Mouse (Mus musculus) liver, embryonic 13.5 days (tissue): ENCODE measurements around the gene Pdgfb. TPM values are rescaled to one million over a fixed set of nuclear protein-coding genes. Genes with fewer than 3 reads are reported as not detected.

Experiments used
- ATAC-seq: fragments of 200-750 bp; cut with Nextera tagmentation; 2 replicates; pipeline ENCODE4 v1.8.0; 2017; ENCODE audit warnings: low read depth, mild to moderate bottlenecking, moderate number of reproducible peaks, moderate library complexity
- DNase-seq: peaks from one replicate; pipeline ENCODE4 v3.0.0; 2022
- H3K27ac ChIP-seq: fragments of 300-500 bp; sonication (generic); 2 replicates; pipeline ENCODE4 v1.5.1; 2015; ENCODE audit warnings: moderate library complexity, mild to moderate bottlenecking, inconsistent platforms
- H3K27me3 ChIP-seq: fragments of 300-500 bp; sonication (generic); 2 replicates; pipeline ENCODE4 v1.6.1; 2015; ENCODE audit warnings: mild to moderate bottlenecking, inconsistent platforms
- H3K36me3 ChIP-seq: fragments of 300-500 bp; sonication (generic); 2 replicates; pipeline ENCODE4 v1.6.1; 2015; ENCODE audit warnings: mild to moderate bottlenecking, inconsistent platforms
- H3K4me1 ChIP-seq: fragments of 300-500 bp; sonication (generic); replicated peaks from 2 replicates; pipeline ENCODE4 v1.6.1; 2015; ENCODE audit warnings: inconsistent platforms
- H3K4me2 ChIP-seq: fragments of 300-500 bp; sonication (generic); 2 replicates; pipeline ENCODE4 v1.6.1; 2015; ENCODE audit warnings: inconsistent platforms, mild to moderate bottlenecking, moderate library complexity
- H3K4me3 ChIP-seq: fragments of 300-500 bp; sonication (generic); replicated peaks from 2 replicates; pipeline ENCODE4 v1.5.1; 2015; ENCODE audit warnings: mild to moderate bottlenecking, inconsistent platforms
- H3K9ac ChIP-seq: fragments of 300-500 bp; sonication (generic); 2 replicates; pipeline ENCODE4 v1.6.1; 2015; ENCODE audit warnings: mild to moderate bottlenecking, inconsistent platforms
- H3K9me3 ChIP-seq: fragments of 300-500 bp; sonication (generic); replicated peaks from 2 replicates; pipeline ENCODE4 v1.6.1; 2016; ENCODE audit warnings: inconsistent platforms
- WGBS: fragments of 180-500 bp; shearing (Covaris S2); methylation state at CpG from one replicate; pipeline ENCODE4 v1.1.7; 2015; ENCODE audit not compliant: insufficient replicate concordance; 5-methylcytosine and 5-hydroxymethylcytosine counted together
- microRNA-seq: library from miRNA; unstranded; fragments of <30 nt; microRNA quantifications from one replicate; pipeline ENCODE4, GENCODE M21; 2016
- polyA plus RNA-seq: library from polyadenylated mRNA; unstranded; fragments of >200 nt; fragmentation: Nextera tagmentation; extraction: Ambion mirVana; gene quantifications from 2 replicates; pipeline ENCODE4 v1.2.1, GENCODE M21; 2015

The Pdgfb gene
- polyA plus RNA-seq, 1 experiment from 2014 or later = 0.76 TPM

GRCm38 (mm10) chr15:79952504-79953231, 62.1 kb downstream of the Pdgfb start:
- Histone ChIP-seq H3K4me1 (peaks cover 18% of the 10 kb centered on the region), H3K9ac (no peak overlapping the region), H3K27me3 (peaks cover 23% of the 10 kb centered on the region; the same call in 1 of the 2 replicates), H3K4me3 (no peak overlapping the region), H3K4me2 (no peak overlapping the region), H3K36me3 (no peaks in the 10 kb centered on the region), H3K9me3 (no peaks in the 10 kb centered on the region), H3K27ac (no peak overlapping the region; the same call in 1 of the 2 replicates)
- ATAC-seq = no peak
- 51% methylated on average over 11 of the region's 11 CpGs for WGBS
- DNase-seq = no peak

DNA sequence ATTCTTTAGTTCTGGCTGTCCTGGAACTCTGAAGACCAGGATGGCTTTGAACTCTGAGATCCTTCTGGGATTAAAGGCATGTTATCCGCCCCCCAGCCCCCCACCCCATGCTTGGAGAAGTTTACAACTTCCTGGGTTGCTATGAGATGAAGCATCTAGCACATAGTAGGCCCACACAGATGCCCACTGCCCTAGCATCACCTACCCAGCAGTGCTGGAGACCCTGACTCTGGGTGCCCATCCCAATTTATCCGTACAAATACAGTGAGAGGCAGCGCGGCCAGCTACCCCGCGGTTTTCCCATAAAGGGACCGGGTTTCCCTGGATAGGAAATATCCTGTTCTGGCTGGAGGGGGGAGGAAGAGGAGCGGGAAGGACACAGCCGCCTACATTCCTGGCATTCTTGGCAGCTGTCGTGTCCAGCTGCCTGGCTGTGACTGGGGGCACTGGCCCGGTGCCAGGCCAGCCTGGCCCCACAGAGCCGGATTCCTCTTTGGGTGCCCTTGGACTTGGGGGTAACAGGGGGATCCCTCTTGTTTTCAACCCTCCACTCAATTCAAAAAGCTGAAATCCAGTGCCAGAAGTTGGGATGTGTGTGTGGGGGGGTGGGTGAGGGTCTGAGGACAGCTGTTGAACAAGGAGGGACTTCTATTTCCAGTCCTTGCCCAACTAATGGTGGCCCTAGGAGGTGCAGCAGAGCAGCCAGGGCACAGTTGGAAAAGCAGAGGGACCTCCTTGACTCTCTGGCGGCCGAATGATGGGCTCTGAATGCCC, 62.9 kb downstream of the Pdgfb start:
- no peak overlapping the region for H3K4me2 ChIP-seq

GRCm38 (mm10) chr15:79951226-79951625, 63.6 kb downstream of the Pdgfb start:
- Histone ChIP-seq H3K27me3 (peaks cover 23% of the 10 kb centered on the region; the same call in 1 of the 2 replicates), H3K4me2 (no peak overlapping the region), H3K36me3 (no peaks in the 10 kb centered on the region), H3K27ac (peak overlapping the region; percentile 55), H3K9ac (no peak overlapping the region), H3K9me3 (no peaks in the 10 kb centered on the region), H3K4me3 (no peak overlapping the region), H3K4me1 (peaks cover 20% of the 10 kb centered on the region)
- WGBS = 61% methylated on average over 6 of the region's 6 CpGs
- ATAC-seq = no peak
- no peak for DNase-seq

More for the DNA sequence above, 62.9 kb downstream of the Pdgfb start:
- H3K9ac ChIP-seq = no peak overlapping the region
- no peak for ATAC-seq
- WGBS = 68% methylated on average over 14 of the region's 14 CpGs
- H3K4me1 ChIP-seq = peaks cover 18% of the 10 kb centered on the region
- H3K27me3 ChIP-seq = peaks cover 23% of the 10 kb centered on the region; the same call in 1 of the 2 replicates
- peak overlapping the region; percentile 55 for H3K27ac ChIP-seq
- H3K36me3 ChIP-seq = no peaks in the 10 kb centered on the region
- H3K4me3 ChIP-seq = no peak overlapping the region
- H3K9me3 ChIP-seq = no peaks in the 10 kb centered on the region
- no peak for DNase-seq

DNA sequence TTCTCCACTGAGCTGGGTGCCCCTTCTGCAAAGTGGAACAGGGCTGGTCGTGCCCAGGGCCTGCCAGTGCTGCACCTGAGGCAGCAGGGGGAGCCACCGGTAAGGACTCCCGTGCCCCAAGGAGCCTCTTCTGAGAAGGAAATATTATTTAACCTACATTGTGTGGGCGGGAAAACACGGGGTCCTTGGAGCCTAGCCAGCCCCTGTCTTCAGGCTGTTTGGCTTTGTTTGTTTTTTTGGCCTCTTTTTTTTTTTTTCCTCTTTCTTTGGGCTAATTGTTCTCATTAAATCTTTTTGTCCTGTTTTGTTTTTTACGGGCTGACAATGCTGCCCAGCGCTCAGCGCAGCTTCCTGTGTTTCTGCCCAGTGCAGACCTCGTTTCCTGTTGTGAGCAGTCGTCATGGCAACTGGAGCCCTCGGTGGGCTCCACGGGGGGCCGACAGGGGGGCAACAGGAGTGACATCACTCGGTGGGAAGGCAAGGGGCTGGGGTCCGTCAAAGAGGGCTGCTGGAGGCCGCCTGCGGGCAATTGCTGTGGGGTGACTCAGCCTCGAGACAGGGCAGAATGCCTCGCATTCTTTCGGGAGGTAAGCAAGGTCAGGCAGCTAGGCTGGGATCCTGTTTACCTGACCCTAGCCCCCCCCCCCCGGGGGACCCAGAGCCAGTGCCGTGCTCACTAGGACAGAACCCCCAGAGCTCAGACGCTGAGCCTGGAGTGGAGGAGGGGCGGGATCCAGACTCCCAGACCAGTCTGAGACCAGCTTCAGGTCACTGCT, 64.3 kb downstream of the Pdgfb start:
- Histone ChIP-seq H3K36me3 (no peaks in the 10 kb centered on the region), H3K9ac (peak overlapping the region; percentile 53), H3K27me3 (peaks cover 23% of the 10 kb centered on the region; the same call in 1 of the 2 replicates), H3K27ac (no peak overlapping the region), H3K4me3 (peak overlapping the region; percentile 21), H3K9me3 (no peaks in the 10 kb centered on the region), H3K4me2 (peak overlapping the region; percentile 57), H3K4me1 (peaks cover 21% of the 10 kb centered on the region)
- WGBS = 3% methylated on average over 24 of the region's 24 CpGs
- ATAC-seq (no peak), DNase-seq (no peak)

DNA sequence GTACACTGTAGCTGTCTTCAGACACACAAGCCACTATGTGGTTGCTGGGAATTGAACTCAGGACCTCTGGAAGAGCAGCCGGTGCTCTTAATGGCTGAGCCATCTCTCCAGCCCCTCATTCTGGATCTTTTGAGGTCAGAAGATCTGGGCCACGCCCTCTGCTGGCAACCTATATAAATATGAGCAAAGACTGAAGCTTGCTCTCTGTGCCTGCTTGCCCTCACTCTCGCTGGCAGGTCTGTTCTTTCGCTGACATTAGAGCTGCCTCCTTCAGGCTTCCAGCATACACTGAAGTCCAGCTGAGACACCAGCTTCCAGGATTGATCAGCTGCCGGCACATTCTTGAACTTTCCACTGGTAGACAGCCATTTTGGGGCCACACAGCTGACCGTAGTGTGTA, 67.1 kb downstream of the Pdgfb start:
- DNase-seq (no peak), ATAC-seq (no peak)
- 63% methylated on average over 6 of the region's 6 CpGs for WGBS
- no peak overlapping the region for H3K27ac ChIP-seq
- no peak overlapping the region for H3K4me3 ChIP-seq
- peaks cover 21% of the 10 kb centered on the region for H3K4me1 ChIP-seq
- H3K9ac ChIP-seq = no peak overlapping the region
- H3K27me3 ChIP-seq = peaks cover 25% of the 10 kb centered on the region
- H3K4me2 ChIP-seq = no peak overlapping the region
- H3K36me3 ChIP-seq = no peaks in the 10 kb centered on the region
- no peaks in the 10 kb centered on the region for H3K9me3 ChIP-seq

- H3K4me1 ChIP-seq = peaks cover 19% of the 10 kb centered on the region
- no peak overlapping the region for H3K4me3 ChIP-seq
- peaks cover 18% of the 10 kb centered on the region for H3K27me3 ChIP-seq
- WGBS = 52% methylated on average over 9 of the region's 9 CpGs
- H3K9ac ChIP-seq = no peak overlapping the region
- H3K27ac ChIP-seq = no peak overlapping the region
- H3K9me3 ChIP-seq = no peaks in the 10 kb centered on the region
- DNase-seq (no peak), ATAC-seq (no peak)
- H3K4me2 ChIP-seq = no peak overlapping the region
- H3K36me3 ChIP-seq = no peaks in the 10 kb centered on the region
These were observed 68.0 kb downstream of the Pdgfb start for GRCm38 (mm10) chr15:79946790-79947189.

- H3K4me2 ChIP-seq = no peak overlapping the region
- H3K9me3 ChIP-seq = no peaks in the 10 kb centered on the region
- H3K4me1 ChIP-seq = peaks cover 17% of the 10 kb centered on the region
- 6% methylated on average over 4 of the region's 4 CpGs for WGBS
- H3K36me3 ChIP-seq = no peaks in the 10 kb centered on the region
- H3K27me3 ChIP-seq = peaks cover 12% of the 10 kb centered on the region
- peak; percentile 71 for ATAC-seq
- H3K4me3 ChIP-seq = no peak overlapping the region
- no peak overlapping the region for H3K27ac ChIP-seq
- H3K9ac ChIP-seq = no peak overlapping the region
- peak; percentile 76 for DNase-seq
These were observed 68.8 kb downstream of the Pdgfb start for GRCm38 (mm10) chr15:79946022-79946421.

Small RNAs within 50 kb of the gene (microRNA-seq; reads per million reads assigned to microRNA genes)
- 0.88 reads per million for gene Mir7213

Other genes with a start within 250 kb of the Pdgfb start
- gene Dnal4, start 237.1 kb downstream of the Pdgfb start, polyA plus RNA-seq = 9.1 and 10.5 TPM in 2 replicates
- gene Nptxr, start 210.2 kb downstream of the Pdgfb start, polyA plus RNA-seq = 0.12 and 0.13 TPM in 2 replicates
- gene Npcd, start 180.7 kb downstream of the Pdgfb start, polyA plus RNA-seq = not detected in 2 replicates
- gene Cbx6, start 180.3 kb downstream of the Pdgfb start, polyA plus RNA-seq = 9.7 and 10.2 TPM in 2 replicates
- 41.7 and 53.3 TPM in 2 replicates for gene Apobec3, start 123.3 kb downstream of the Pdgfb start, polyA plus RNA-seq
- 0.89 and 1.4 TPM in 2 replicates for gene Cbx7, start 43.9 kb downstream of the Pdgfb start, polyA plus RNA-seq
- 16.0 and 20.5 TPM in 2 replicates for gene Syngr1, start 76.4 kb upstream of the Pdgfb start, polyA plus RNA-seq
- gene Rpl3, start 76.9 kb upstream of the Pdgfb start, polyA plus RNA-seq = 807 and 835 TPM in 2 replicates
- gene Tab1, start 118.2 kb upstream of the Pdgfb start, polyA plus RNA-seq = 12.5 and 12.9 TPM in 2 replicates
- 0.44 and 0.58 TPM in 2 replicates for gene Mgat3, start 158.7 kb upstream of the Pdgfb start, polyA plus RNA-seq
- gene Mief1, start 219.0 kb upstream of the Pdgfb start, polyA plus RNA-seq = 18.4 and 21.5 TPM in 2 replicates
- gene AC140267.1, start 220.9 kb upstream of the Pdgfb start, polyA plus RNA-seq = not detected in 2 replicates
- 138 and 152 TPM in 2 replicates for gene Atf4, start 240.2 kb upstream of the Pdgfb start, polyA plus RNA-seq
- 39.6 and 41.9 TPM in 2 replicates for gene Rps19bp1, start 249.3 kb upstream of the Pdgfb start, polyA plus RNA-seq